In genomic region chr8:3280266-3280910, GRCm38 (mm10) we compare ENCODE assay signal across 8 mouse cellular contexts. TPM values are rescaled to one million over a fixed set of nuclear protein-coding genes. Genes with fewer than 3 reads are reported as not detected.
DNase-seq lines count a peak whose midpoint lies in the region; ATAC-seq lines count a peak whose summit lies in the region.

No protein-coding gene starts in this region.

- no peak overlapping the region for H3K9ac ChIP-seq in stomach, embryonic 15.5 days

- H3K4me3 ChIP-seq in limb, embryonic 10.5 days, result peak overlapping the region; percentile 88; the same call in 1 of the 2 replicates
- peak overlapping the region; percentile 89 for H3K4me3 ChIP-seq in midbrain, embryonic 10.5 days
- peak overlapping the region; percentile 79 for H3K4me3 ChIP-seq in stomach, embryonic 15.5 days (replicated peaks)

- no peaks in the 10 kb centered on the region for H3K9me3 ChIP-seq in limb, embryonic 10.5 days (replicated peaks)
- no peaks in the 10 kb centered on the region; the same call in 1 of the 2 replicates for H3K9me3 ChIP-seq in midbrain, embryonic 10.5 days (replicated peaks)
- no peaks in the 10 kb centered on the region for H3K9me3 ChIP-seq in stomach, embryonic 15.5 days

- peak; percentile 47 for DNase-seq in adrenal gland, adult 2 months
- no peak for DNase-seq in adrenal gland, adult 8-10 months
- DNase-seq in 3134 (ENCODE audit: extremely low read depth, insufficient read length, low spot score), result peak; percentile 66
- peak; percentile 16 for DNase-seq in embryo, embryonic 10.5 days (ENCODE audit: low spot score)
- peak; percentile 42 to 49 for DNase-seq in heart, postnatal 10 days
- DNase-seq in limb, embryonic 10.5 days (ENCODE audit: low spot score), result no peak
- peak; percentile 19 for DNase-seq in midbrain, embryonic 10.5 days (ENCODE audit: low spot score)

- 38% methylated on average over 11 of the region's 11 CpGs for WGBS in limb, embryonic 10.5 days
- 42% methylated on average over 11 of the region's 11 CpGs for WGBS in midbrain, embryonic 10.5 days
- WGBS in stomach, embryonic 15.5 days, result 29% methylated on average over 11 of the region's 11 CpGs

- peak overlapping the region; percentile 78 for H3K4me2 ChIP-seq in stomach, embryonic 15.5 days

- no peak overlapping the region for H3K27ac ChIP-seq in limb, embryonic 10.5 days
- H3K27ac ChIP-seq in midbrain, embryonic 10.5 days (replicated peaks), result no peak overlapping the region
- peak overlapping the region; percentile 57; the same call in 1 of the 2 replicates for H3K27ac ChIP-seq in stomach, embryonic 15.5 days

- no peaks in the 10 kb centered on the region for H3K27me3 ChIP-seq in limb, embryonic 10.5 days (ENCODE audit: low read depth, poor library complexity, severe bottlenecking)
- H3K27me3 ChIP-seq in midbrain, embryonic 10.5 days (ENCODE audit: low read depth, poor library complexity, severe bottlenecking), result no peaks in the 10 kb centered on the region
- H3K27me3 ChIP-seq in stomach, embryonic 15.5 days (replicated peaks), result no peaks in the 10 kb centered on the region

- H3K4me1 ChIP-seq in limb, embryonic 10.5 days, result peaks cover 19% of the 10 kb centered on the region
- H3K4me1 ChIP-seq in midbrain, embryonic 10.5 days, result peaks cover 29% of the 10 kb centered on the region
- peaks cover 5% of the 10 kb centered on the region; the same call in 1 of the 2 replicates for H3K4me1 ChIP-seq in stomach, embryonic 15.5 days

- H3K36me3 ChIP-seq in limb, embryonic 10.5 days, result peaks cover 13% of the 10 kb centered on the region; the same call in 1 of the 2 replicates
- no peaks in the 10 kb centered on the region for H3K36me3 ChIP-seq in midbrain, embryonic 10.5 days
- H3K36me3 ChIP-seq in stomach, embryonic 15.5 days, result no peaks in the 10 kb centered on the region

- intact Hi-C loops in heart, postnatal 10 days (cut with DNase I), result loop anchor here (2.0 kb wide), 1 partner anchor 46 kb away; no protein-coding TSS in a partner anchor

- no peak for ATAC-seq in stomach, embryonic 15.5 days (ENCODE audit: insufficient read depth, low FRiP score, low read depth)

RNA-seq across cellular contexts. Expression of gene Insr, which starts 1.0 kb away (rescaled TPM):
- total RNA-seq in adrenal gland, adult 2 months (2021), result 100 to 1,000 TPM; 101 to 153 TPM
- polyA plus RNA-seq in adrenal gland, adult 2 months (2012; rRNA removed), result 31.6 and 44.1 TPM in 2 replicates
- total RNA-seq in adrenal gland, adult 8-10 months (2022), result 100 to 1,000 TPM; 139 to 174 (median 151) TPM
- 100 to 1,000 TPM; 129 to 144 TPM for total RNA-seq in heart, postnatal 10 days (2021)
- 27.5 and 32.6 TPM in 2 replicates for polyA plus RNA-seq in limb, embryonic 10.5 days (2016; fragmentation: Nextera tagmentation; extraction: Ambion mirVana)
- polyA plus RNA-seq in midbrain, embryonic 10.5 days (2016; fragmentation: Nextera tagmentation; extraction: Ambion mirVana), result 21.9 and 26.3 TPM in 2 replicates
- polyA plus RNA-seq in stomach, embryonic 15.5 days (2015; fragmentation: Nextera tagmentation; extraction: Ambion mirVana), result 37.9 and 40.2 TPM in 2 replicates

Comparison
In these comparisons a context has a peak if more than half of its experiments do, and no peak if none do; other contexts are left out.
1. DNase-seq: peak in adrenal gland, adult 2 months (single experiment), 3134 (single experiment), embryo, embryonic 10.5 days (single experiment), heart, postnatal 10 days (2 of 2) and midbrain, embryonic 10.5 days (single experiment); none in adrenal gland, adult 8-10 months (single experiment) and limb, embryonic 10.5 days (single experiment).
2. Peak in every context shown above with its lines, with median percentiles within 50 percentile points of each other: H3K4me3 ChIP-seq.